Mouse (Mus musculus) cerebellum, adult 9-11 months (tissue): ENCODE data around the gene Fsd1.

Source experiments
- DNase-seq: peaks from one replicate; pipeline ENCODE4 v3.0.0; 2022

Gene Fsd1

GRCm38 (mm10) chr17:56032127-56032733 lies 45.9 kb downstream of the Fsd1 start:
- peak; percentile 42 for DNase-seq

- DNase-seq: peak; percentile 23
Measured at GRCm38 (mm10) chr17:56032831-56033230, 46.5 kb downstream of the Fsd1 start.

DNA sequence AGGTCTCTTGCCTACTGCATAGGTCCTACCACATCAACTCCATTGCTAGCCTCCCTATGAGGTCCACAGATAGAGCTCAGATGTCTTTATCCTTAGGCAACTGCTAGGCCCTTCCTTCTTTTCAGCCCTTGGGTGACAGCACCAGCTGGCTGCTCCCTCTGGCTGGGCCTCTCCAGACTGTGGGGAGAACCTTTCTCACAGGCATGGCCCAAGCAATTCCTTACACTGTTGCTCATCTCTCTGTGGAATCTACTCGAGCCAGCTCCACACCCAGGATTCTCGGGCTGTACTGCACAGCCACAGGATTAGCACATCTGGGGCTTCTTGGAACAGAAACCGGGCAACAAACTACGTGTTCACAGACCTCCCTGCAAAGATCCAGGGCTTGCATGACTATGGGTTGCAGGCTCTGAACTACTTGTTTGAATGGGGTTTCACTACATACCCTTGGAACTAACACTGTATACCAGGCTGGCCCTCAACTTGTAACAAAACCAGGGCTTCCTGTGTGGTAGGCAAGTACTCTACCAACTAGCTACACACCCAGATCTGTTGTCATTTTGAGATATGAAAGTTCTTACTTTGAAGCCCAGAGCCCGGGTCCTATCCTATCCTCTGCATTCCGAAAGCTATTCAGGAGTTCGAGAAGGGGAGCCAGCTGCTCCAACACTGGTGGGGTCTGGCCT lies 47.9 kb downstream of the Fsd1 start:
- peak; percentile 43 for DNase-seq

DNA sequence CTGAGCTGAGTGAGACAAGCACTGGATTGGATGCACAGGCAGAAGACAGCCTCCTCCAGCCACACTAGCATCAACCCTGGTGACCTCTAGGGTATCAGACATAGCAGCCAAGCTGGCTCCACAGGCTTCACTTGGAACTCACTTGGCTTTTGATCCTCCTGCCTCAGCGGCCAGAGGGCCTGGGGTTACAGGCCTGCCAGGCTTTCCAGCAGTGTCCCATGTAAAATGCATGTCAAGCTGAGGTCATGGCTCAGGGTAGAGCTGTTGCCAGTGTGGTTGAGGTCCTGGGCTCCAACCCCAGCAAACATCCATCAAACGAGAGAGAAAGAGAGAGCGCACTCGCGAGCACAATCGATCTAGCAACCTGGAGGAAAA lies 48.4 kb downstream of the Fsd1 start:
- DNase-seq: peak; percentile 41

DNA sequence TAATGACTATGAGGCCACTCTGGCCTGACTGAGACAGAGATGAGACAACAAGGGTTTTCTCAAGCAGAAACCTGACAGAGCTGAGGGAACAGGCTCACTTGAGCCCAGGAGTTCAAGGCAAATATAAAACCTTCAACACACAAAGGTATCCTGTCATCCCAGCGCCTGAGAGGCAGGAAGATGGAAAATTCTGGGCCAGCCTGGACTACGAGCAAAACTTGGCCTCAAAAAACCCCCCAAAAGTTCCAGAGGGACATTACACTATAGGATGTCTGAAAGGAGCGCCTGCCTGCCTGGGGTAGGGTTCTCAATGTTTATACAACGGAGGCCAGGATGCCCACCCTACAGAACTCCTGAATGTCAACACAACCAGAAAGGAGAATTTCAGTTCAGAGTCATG lies 48.9 kb downstream of the Fsd1 start:
- peak; percentile 28 for DNase-seq

GRCm38 (mm10) chr17:56036176-56036900 lies 50.0 kb downstream of the Fsd1 start, which contains the start of gene Sh3gl1:
Sh3gl1 (minus strand) TSS chr17:56036635.
- DNase-seq: peak; percentile 99

GRCm38 (mm10) chr17:56036901-56037287 lies 50.6 kb downstream of the Fsd1 start:
- DNase-seq: no peak

DNA sequence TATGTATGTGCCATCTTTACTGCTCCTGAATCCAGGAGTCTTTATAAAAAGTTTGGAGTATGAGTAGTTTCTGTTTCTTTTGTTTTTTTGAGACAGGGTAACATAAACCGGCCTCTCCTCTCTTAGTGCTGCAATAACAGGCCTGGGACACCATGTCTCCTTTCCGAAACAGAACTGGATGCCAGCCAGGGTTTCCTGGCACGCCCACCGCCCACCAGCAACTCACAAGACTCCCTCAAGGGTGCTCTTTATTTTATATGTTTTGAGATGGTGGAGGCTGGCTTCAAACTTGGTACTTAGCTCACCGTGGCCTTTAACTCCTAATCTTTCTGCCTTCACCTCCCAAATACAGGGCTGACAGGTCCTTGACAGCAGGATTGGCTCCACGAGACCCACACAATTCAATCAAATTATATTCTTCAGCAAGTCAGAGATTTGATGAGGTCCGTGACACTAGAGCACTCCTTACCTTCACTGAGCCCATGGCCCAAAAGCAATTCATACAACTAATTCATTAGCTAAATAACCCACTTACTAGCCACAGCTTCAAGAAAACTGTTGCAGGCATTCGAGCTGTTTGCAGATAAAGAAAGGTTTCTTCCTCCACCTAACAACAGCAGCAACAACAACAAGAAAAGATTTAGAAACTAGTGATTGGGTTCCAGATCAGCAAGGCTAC lies 52.4 kb downstream of the Fsd1 start:
- peak; percentile 66 for DNase-seq

DNA sequence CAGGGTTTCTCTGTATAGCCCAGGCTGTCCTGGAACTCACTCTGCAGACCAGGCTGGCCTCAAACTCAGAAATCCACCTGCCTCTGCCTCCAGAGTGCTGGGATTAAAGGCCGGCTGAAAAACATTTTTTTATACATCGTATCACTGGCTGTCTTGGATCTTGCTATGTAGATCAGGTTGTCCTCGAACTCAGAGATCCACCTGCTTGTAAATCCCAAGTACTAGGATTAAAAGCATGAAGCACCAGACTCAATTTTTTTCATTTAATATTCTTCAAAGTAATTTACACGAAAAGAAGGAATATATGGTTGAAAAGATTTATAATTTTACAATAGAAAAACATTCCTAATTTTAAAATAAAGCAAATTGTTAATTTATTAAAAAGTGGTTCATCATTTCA lies 53.0 kb downstream of the Fsd1 start:
- DNase-seq: peak; percentile 20

- DNase-seq: peak; percentile 98
Measured at GRCm38 (mm10) chr17:56040030-56040856, 53.9 kb downstream of the Fsd1 start, which contains the start of gene Chaf1a. Chaf1a (plus strand) TSS chr17:56040439.

- DNase-seq: no peak
Measured at GRCm38 (mm10) chr17:56040857-56041163, 54.5 kb downstream of the Fsd1 start.
